Mouse (Mus musculus) liver, adult 2 months (tissue): Measurements from ENCODE around the gene Map4. TPM values are rescaled to one million over a fixed set of nuclear protein-coding genes. Genes with fewer than 3 reads are reported as not detected.

Source experiments
- DNase-seq: peaks from one replicate; pipeline ENCODE4 v3.0.0-alpha.2; 2011; ENCODE audit warnings: low read depth, low spot score; ENCODE audit errors: extremely low read depth
- H3K27ac ChIP-seq: fragments of 200-500 bp; replicated peaks from 2 replicates; pipeline ENCODE4 v1.5.1; 2012; ENCODE audit warnings: low read depth, mild to moderate bottlenecking, control low read depth, inconsistent platforms, low read length; ENCODE audit not compliant: insufficient read depth
- H3K27me3 ChIP-seq: fragments of 200-500 bp; 2 replicates; pipeline ENCODE4 v1.6.1; 2012; ENCODE audit warnings: mild to moderate bottlenecking, moderate library complexity, low read length, inconsistent platforms; ENCODE audit not compliant: control insufficient read depth, insufficient read depth
- H3K36me3 ChIP-seq: fragments of 200-500 bp; 2 replicates; pipeline ENCODE4 v1.6.1; 2012; ENCODE audit warnings: low read length, inconsistent platforms; ENCODE audit not compliant: control insufficient read depth, insufficient read depth
- H3K4me1 ChIP-seq: fragments of 200-500 bp; 2 replicates; pipeline ENCODE4 v1.6.1; 2011; ENCODE audit warnings: low read length; ENCODE audit not compliant: control insufficient read depth, insufficient read depth
- H3K4me3 ChIP-seq: fragments of 200-500 bp; 2 replicates; pipeline ENCODE4 v1.5.1; 2011; ENCODE audit warnings: low read depth, mild to moderate bottlenecking, control low read depth, low read length, moderate library complexity; ENCODE audit not compliant: insufficient read depth
- H3K79me2 ChIP-seq: fragments of 200-500 bp; 2 replicates; pipeline ENCODE4 v1.6.1; 2012; ENCODE audit warnings: inconsistent platforms, mild to moderate bottlenecking, low read length, moderate library complexity; ENCODE audit not compliant: control insufficient read depth, insufficient read depth
- H3K9ac ChIP-seq: fragments of 200-500 bp; 2 replicates; pipeline ENCODE4 v1.6.1; 2012; ENCODE audit warnings: low read depth, mild to moderate bottlenecking, control low read depth, inconsistent platforms, low read length
- CTCF ChIP-seq: fragments of 200-500 bp; IDR thresholded peaks from 2 replicates; pipeline ENCODE4 v1.5.1; 2011; ENCODE audit warnings: low read depth, low read length, control low read depth
- POLR2A ChIP-seq: fragments of 200-500 bp; IDR thresholded peaks from 2 replicates; pipeline ENCODE4 v1.6.1; 2011; ENCODE audit warnings: low read length, control low read depth; ENCODE audit not compliant: insufficient read depth; ENCODE audit errors: extremely low read depth
- WGBS: fragments of 180-500 bp; shearing (Covaris S2); methylation state at CpG from one replicate; pipeline ENCODE4 v1.1.7; 2018; 5-methylcytosine and 5-hydroxymethylcytosine counted together
- polyA plus RNA-seq: library from polyadenylated mRNA; depleted of rRNA; stranded (reverse); fragments of >200 nt; gene quantifications from 2 replicates; pipeline ENCODE4 v1.2.3, GENCODE M21; 2012
- total RNA-seq: library from RNA; depleted of rRNA; stranded (reverse); fragments of >200 nt; gene quantifications from 2 replicates; pipeline ENCODE4 v1.2.3, GENCODE M21; 2014

Gene Map4
- total and polyA plus RNA-seq, 2 experiments: 16.8 to 50.9 TPM

- Histone ChIP-seq H3K27ac (no peak overlapping the region), H3K4me1 (no peaks in the 10 kb centered on the region), H3K9ac (no peak overlapping the region), H3K79me2 (no peaks in the 10 kb centered on the region), H3K36me3 (no peaks in the 10 kb centered on the region), H3K27me3 (no peaks in the 10 kb centered on the region), H3K4me3 (no peak overlapping the region)
- no peak for DNase-seq
- 87% methylated on average over 8 of the region's 8 CpGs for WGBS
- no peak for TF ChIP-seq CTCF
Observed at GRCm38 (mm10) chr9:109909102-109909501, 22.2 kb upstream of the Map4 start.

- 95% methylated on average over 4 of the region's 4 CpGs for WGBS
- no peak overlapping the region for H3K4me3 ChIP-seq
- no peaks in the 10 kb centered on the region for H3K27me3 ChIP-seq
- H3K79me2 ChIP-seq: no peaks in the 10 kb centered on the region
- no peak overlapping the region for H3K9ac ChIP-seq
- H3K4me1 ChIP-seq: no peaks in the 10 kb centered on the region
- H3K36me3 ChIP-seq: no peaks in the 10 kb centered on the region
- no peak overlapping the region for H3K27ac ChIP-seq
- TF ChIP-seq POLR2A (no peak), CTCF (no peak)
- DNase-seq: no peak
Observed at GRCm38 (mm10) chr9:109909926-109910325, 21.3 kb upstream of the Map4 start.

- H3K9ac ChIP-seq: no peak overlapping the region
- no peak overlapping the region for H3K4me3 ChIP-seq
- WGBS: 17% methylated on average over 7 of the region's 7 CpGs
- H3K27ac ChIP-seq: no peak overlapping the region
- DNase-seq: peak; percentile 86
- TF ChIP-seq POLR2A: no peak
- TF ChIP-seq CTCF: no peak
- no peaks in the 10 kb centered on the region for H3K36me3 ChIP-seq
- no peaks in the 10 kb centered on the region for H3K79me2 ChIP-seq
- H3K4me1 ChIP-seq: no peaks in the 10 kb centered on the region
- no peaks in the 10 kb centered on the region for H3K27me3 ChIP-seq
Observed at GRCm38 (mm10) chr9:109911779-109912178, 19.5 kb upstream of the Map4 start.

- H3K36me3 ChIP-seq: no peaks in the 10 kb centered on the region
- no peak overlapping the region for H3K27ac ChIP-seq
- H3K4me3 ChIP-seq: no peak overlapping the region
- H3K27me3 ChIP-seq: no peaks in the 10 kb centered on the region
- no peaks in the 10 kb centered on the region for H3K4me1 ChIP-seq
- H3K9ac ChIP-seq: no peak overlapping the region
- no peaks in the 10 kb centered on the region for H3K79me2 ChIP-seq
- DNase-seq: peak; percentile 36
- TF ChIP-seq CTCF: no peak
- TF ChIP-seq POLR2A: no peak
- WGBS: 76% methylated on average over 4 of the region's 4 CpGs
Observed at GRCm38 (mm10) chr9:109914269-109914926, 16.9 kb upstream of the Map4 start.

GRCm38 (mm10) chr9:109917931-109918330, 13.3 kb upstream of the Map4 start:
- WGBS: 36% methylated on average over 2 of the region's 2 CpGs
- TF ChIP-seq CTCF (no peak), POLR2A (no peak)

GRCm38 (mm10) chr9:109929131-109929530, 2.1 kb upstream of the Map4 start:
- 100% methylated on average over 3 of the region's 3 CpGs for WGBS
- H3K27me3 ChIP-seq: no peaks in the 10 kb centered on the region
- no peak overlapping the region for H3K9ac ChIP-seq
- no peak overlapping the region for H3K4me3 ChIP-seq
- H3K36me3 ChIP-seq: no peaks in the 10 kb centered on the region
- no peak for TF ChIP-seq CTCF
- no peaks in the 10 kb centered on the region; the same call in 1 of the 2 replicates for H3K79me2 ChIP-seq
- H3K4me1 ChIP-seq: peaks cover 6% of the 10 kb centered on the region; the same call in 1 of the 2 replicates
- H3K27ac ChIP-seq: no peak overlapping the region
- no peak for DNase-seq

More at GRCm38 (mm10) chr9:109917931-109918330, 13.3 kb upstream of the Map4 start:
- DNase-seq: peak; percentile 80
- Histone ChIP-seq H3K4me1 (no peaks in the 10 kb centered on the region), H3K27ac (no peak overlapping the region), H3K79me2 (no peaks in the 10 kb centered on the region), H3K9ac (no peak overlapping the region), H3K4me3 (no peak overlapping the region), H3K36me3 (no peaks in the 10 kb centered on the region), H3K27me3 (no peaks in the 10 kb centered on the region)
